Mouse (Mus musculus) ES-Bruce4 (cell line): ENCODE measurements around the gene Tgfb2.

Source experiments
- CTCF ChIP-seq: IDR thresholded peaks from one replicate; pipeline ENCODE4 v1.8.1; 2011; ENCODE audit warnings: low read depth, low read length
- POLR2A ChIP-seq: IDR thresholded peaks from one replicate; pipeline ENCODE4 v1.8.1; 2011; ENCODE audit warnings: low read length; ENCODE audit not compliant: insufficient read depth

DNA sequence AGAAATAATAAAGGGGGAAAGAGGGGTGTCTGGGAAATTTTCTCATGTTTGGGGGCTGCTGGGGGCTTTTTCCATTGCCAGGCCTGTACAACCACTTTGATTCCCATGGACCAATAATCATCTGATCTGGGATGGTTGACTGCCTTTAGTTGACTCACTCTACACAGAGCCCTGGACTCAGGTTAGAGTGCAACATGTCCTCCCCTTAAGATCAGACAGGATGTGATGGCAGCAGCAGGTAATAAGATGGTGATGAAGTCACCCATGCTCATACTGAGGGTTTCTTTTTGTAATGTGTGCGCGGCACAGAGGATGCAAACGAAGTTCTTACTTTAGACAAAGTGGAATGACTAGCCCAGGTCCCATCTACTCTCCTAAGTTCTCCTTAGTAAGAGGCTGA is 84.0 kb downstream of the Tgfb2 start:
- TF ChIP-seq POLR2A = no peak
- no peak for TF ChIP-seq CTCF
